Mouse (Mus musculus): ENCODE results near the gene Lrrc41. TPM values are rescaled to one million over a fixed set of nuclear protein-coding genes. Genes with fewer than 3 reads are reported as not detected.

Lrrc41 gene
- polyA plus RNA-seq, 1 experiment from 2014 or later, result 67.1 TPM

DNA sequence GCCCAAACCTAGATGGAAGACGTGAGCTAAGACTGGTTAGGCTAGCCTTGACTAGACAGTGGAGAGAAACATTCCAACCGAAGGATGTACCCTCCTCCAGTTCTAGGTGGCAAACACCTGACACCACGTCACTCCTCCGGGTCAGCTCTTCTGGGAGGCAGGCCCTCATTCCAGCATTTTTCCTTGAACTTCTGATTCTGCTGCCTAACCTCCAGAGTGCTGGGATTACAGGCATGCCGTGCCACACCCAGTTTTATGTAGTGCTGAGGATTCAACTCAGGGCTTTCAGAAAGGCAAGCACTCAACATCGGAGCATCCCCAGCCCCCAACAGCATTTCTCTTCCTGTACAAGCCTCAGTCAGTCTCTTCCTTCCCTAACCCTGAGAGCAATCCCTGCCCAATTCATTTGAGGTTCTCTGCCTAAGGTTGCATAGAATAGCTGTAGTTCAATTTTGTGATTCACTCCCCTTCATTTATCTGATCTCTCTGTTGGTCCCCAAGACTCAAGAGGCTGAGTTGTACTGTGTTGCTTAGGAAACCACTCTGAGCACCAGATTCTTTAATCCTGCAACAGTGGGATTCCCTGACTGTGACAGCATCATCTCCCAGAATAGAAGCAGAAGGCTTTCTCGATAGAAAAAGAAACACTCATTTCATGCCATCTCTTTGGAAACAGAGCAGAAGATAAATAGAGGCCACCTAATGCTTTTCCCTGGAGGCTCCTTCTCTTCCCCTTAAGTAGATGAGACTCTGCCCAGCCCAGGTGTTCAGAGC is 65.9 kb downstream of the Lrrc41 start:
- Histone ChIP-seq H3K4me2 (ENCODE audit: low read depth, low read length) (no peak overlapping the region), H3K9me3 (replicated peaks; ENCODE audit: control insufficient read depth, low read length) (no peaks in the 10 kb centered on the region), H3K9ac (ENCODE audit: low read length) (no peak overlapping the region), H3K4me1 (ENCODE audit: control insufficient read depth, insufficient read depth, low read length) (peaks cover 6% of the 10 kb centered on the region), H3K27ac (ENCODE audit: low read length) (no peak overlapping the region), H3K27me3 (ENCODE audit: control insufficient read depth, insufficient read depth, low read length) (no peaks in the 10 kb centered on the region), H3K36me3 (ENCODE audit: control insufficient read depth, insufficient read depth, low read length) (no peaks in the 10 kb centered on the region), H3K4me3 (replicated peaks; ENCODE audit: low read length) (no peak overlapping the region)
- no peak for ATAC-seq (ENCODE audit: insufficient read depth, low FRiP score)
- WGBS, result 78% methylated on average over 7 of the region's 7 CpGs

DNA sequence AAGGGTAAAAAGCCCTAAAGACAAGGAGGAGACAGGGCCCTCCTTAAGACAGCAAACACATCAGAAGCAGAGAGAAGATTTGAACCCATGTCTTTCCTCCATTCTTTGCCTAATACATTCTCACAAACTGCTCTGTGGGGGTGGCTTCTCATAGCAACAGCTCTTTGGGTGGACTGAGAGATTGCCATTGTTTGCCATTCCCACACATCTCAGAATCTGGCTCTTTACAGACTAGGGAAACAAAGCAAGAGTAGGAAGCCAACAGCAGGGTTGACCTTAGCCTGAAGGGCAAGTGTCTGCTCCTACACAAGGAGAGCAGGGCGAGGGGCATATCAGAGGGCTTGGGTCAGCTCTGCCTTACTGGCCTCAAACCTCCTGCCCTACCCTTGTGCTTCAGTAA is 66.7 kb downstream of the Lrrc41 start:
- no peak for ATAC-seq (ENCODE audit: insufficient read depth, low FRiP score)
- Histone ChIP-seq H3K9me3 (replicated peaks; ENCODE audit: control insufficient read depth, low read length) (no peaks in the 10 kb centered on the region), H3K4me3 (replicated peaks; ENCODE audit: low read length) (no peak overlapping the region), H3K4me2 (ENCODE audit: low read depth, low read length) (no peak overlapping the region), H3K9ac (ENCODE audit: low read length) (no peak overlapping the region), H3K27me3 (ENCODE audit: control insufficient read depth, insufficient read depth, low read length) (no peaks in the 10 kb centered on the region), H3K27ac (ENCODE audit: low read length) (no peak overlapping the region), H3K36me3 (ENCODE audit: control insufficient read depth, insufficient read depth, low read length) (no peaks in the 10 kb centered on the region), H3K4me1 (ENCODE audit: control insufficient read depth, insufficient read depth, low read length) (peaks cover 6% of the 10 kb centered on the region)
- WGBS, result 82% methylated on average over 1 of the region's 1 CpGs

DNA sequence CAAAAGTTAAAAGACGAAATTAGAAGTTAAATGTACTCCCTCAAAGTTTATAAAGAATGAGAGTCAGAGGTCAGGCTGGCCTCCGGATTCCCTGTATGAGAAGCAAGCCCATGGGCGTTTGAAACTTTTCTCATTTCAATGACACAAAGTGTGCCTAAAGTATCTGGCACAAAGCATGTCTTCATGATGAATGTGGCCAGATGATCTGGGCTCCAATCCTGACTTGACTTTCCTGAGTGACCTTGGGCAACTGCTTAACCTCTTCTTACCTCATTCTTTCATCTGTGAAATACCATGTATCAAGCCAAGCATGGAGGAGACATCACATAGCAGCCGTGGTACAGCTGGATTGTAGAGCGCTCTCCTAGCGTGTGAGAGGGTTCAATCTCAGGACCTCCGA is 67.2 kb downstream of the Lrrc41 start:
- 79% methylated on average over 7 of the region's 7 CpGs for WGBS
- no peak overlapping the region for H3K9ac ChIP-seq (ENCODE audit: low read length)
- H3K4me2 ChIP-seq (ENCODE audit: low read depth, low read length), result no peak overlapping the region
- no peak overlapping the region for H3K27ac ChIP-seq (ENCODE audit: low read length)
- no peaks in the 10 kb centered on the region for H3K36me3 ChIP-seq (ENCODE audit: control insufficient read depth, insufficient read depth, low read length)
- no peak for ATAC-seq (ENCODE audit: insufficient read depth, low FRiP score)
- H3K4me3 ChIP-seq (replicated peaks; ENCODE audit: low read length), result no peak overlapping the region
- H3K9me3 ChIP-seq (replicated peaks; ENCODE audit: control insufficient read depth, low read length), result no peaks in the 10 kb centered on the region
- H3K27me3 ChIP-seq (ENCODE audit: control insufficient read depth, insufficient read depth, low read length), result no peaks in the 10 kb centered on the region
- H3K4me1 ChIP-seq (ENCODE audit: control insufficient read depth, insufficient read depth, low read length), result peaks cover 6% of the 10 kb centered on the region

DNA sequence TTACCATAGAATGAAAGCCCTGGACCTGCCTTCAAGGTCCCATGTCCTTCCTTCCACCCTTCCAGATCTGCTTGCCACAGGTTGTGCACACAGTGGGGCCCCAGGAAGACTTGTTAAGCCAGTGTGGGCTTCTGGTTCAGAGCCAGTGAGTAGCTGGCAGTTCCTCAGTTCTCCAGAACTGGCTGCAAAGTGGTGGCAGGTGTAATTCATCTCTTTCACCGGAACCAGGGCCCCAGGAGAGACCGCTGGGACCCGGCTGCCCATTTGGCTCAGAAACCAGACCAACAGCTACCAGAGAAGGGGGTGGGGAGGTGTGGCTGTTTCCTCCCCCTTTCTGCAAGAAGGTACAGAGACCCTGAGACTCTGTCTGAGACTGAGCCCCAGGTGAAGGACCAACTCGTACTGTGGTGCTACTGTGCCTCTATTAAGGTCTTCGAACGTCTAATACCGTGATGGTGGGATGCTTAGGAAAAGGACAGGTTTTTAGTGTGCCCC is 68.3 kb downstream of the Lrrc41 start:
- Histone ChIP-seq H3K36me3 (ENCODE audit: control insufficient read depth, insufficient read depth, low read length) (no peaks in the 10 kb centered on the region), H3K4me2 (ENCODE audit: low read depth, low read length) (peak overlapping the region; percentile 90), H3K27ac (ENCODE audit: low read length) (no peak overlapping the region), H3K4me1 (ENCODE audit: control insufficient read depth, insufficient read depth, low read length) (peaks cover 6% of the 10 kb centered on the region), H3K9ac (ENCODE audit: low read length) (0 out of 2 replicates have a peak overlapping the region, but pooled peaks have one; percentile 88), H3K4me3 (replicated peaks; ENCODE audit: low read length) (peak overlapping the region; percentile 78), H3K27me3 (ENCODE audit: control insufficient read depth, insufficient read depth, low read length) (no peaks in the 10 kb centered on the region), H3K9me3 (replicated peaks; ENCODE audit: control insufficient read depth, low read length) (no peaks in the 10 kb centered on the region)
- WGBS, result 10% methylated on average over 7 of the region's 7 CpGs
- no peak for ATAC-seq (ENCODE audit: insufficient read depth, low FRiP score)

DNA sequence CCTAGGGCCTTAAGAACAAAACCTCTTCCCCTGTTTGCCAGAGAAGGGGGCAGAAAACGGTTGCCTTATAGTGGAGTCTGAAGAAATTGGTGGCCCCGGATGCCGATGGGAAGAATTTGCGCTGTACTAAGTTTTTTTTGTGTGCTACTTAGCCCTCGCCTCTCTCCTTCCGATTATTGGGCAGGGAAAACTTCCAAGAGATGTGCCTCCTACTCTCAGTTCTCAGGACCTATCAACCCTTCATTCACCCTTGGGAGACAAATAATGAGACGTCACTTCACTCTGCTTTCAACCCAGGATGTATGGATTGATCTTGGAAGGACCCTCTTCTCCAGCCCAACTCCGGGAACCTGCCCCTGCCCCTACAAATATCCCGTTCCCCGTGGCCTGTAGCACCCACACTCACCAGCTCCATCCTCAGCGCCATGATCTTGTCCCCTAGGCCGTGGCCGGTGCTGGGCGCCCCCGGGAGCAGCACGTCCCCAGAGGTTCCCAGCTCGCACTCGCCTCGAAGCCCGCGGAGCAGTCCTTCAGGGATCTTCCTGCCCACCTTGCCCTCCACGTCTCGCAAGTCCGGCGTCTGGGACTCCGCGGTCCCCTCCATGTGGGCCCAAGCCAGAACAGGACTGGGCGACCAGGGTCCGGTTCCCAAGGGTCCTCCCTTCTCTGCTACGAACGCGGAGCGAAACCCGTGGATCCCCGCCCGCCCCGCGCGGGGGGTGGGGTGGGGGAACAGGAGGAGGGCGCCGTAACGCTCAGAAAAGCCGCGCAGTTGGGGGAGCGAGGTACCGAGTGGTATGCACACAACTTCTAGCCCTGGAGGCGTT is 69.0 kb downstream of the Lrrc41 start:
- ATAC-seq (ENCODE audit: insufficient read depth, low FRiP score), result peak; percentile 57; the same call in 1 of the 2 replicates
- Histone ChIP-seq H3K9me3 (replicated peaks; ENCODE audit: control insufficient read depth, low read length) (no peaks in the 10 kb centered on the region), H3K27ac (ENCODE audit: low read length) (no peak overlapping the region), H3K9ac (ENCODE audit: low read length) (peak overlapping the region; percentile 88), H3K4me1 (ENCODE audit: control insufficient read depth, insufficient read depth, low read length) (peaks cover 6% of the 10 kb centered on the region), H3K4me2 (ENCODE audit: low read depth, low read length) (peak overlapping the region; percentile 90), H3K27me3 (ENCODE audit: control insufficient read depth, insufficient read depth, low read length) (no peaks in the 10 kb centered on the region), H3K36me3 (ENCODE audit: control insufficient read depth, insufficient read depth, low read length) (no peaks in the 10 kb centered on the region), H3K4me3 (replicated peaks; ENCODE audit: low read length) (peak overlapping the region; percentile 78)
- under 1% methylated on average over 41 of the region's 47 CpGs for WGBS

Other genes starting within 250 kb of the Lrrc41 start
- 11.8 and 12.9 TPM in 2 replicates for gene Mob3c, start 247.2 kb upstream of the Lrrc41 start, polyA plus RNA-seq (2015; fragmentation: Nextera tagmentation; extraction: Ambion mirVana)
- 42.4 and 42.5 TPM in 2 replicates for gene Mknk1, start 236.1 kb upstream of the Lrrc41 start, polyA plus RNA-seq (2015; fragmentation: Nextera tagmentation; extraction: Ambion mirVana)
- not detected in 2 replicates for gene Kncn, start 190.9 kb upstream of the Lrrc41 start, polyA plus RNA-seq (2015; fragmentation: Nextera tagmentation; extraction: Ambion mirVana)
- gene 6430628N08Rik, start 184.6 kb upstream of the Lrrc41 start, polyA plus RNA-seq (2015; fragmentation: Nextera tagmentation; extraction: Ambion mirVana), result not detected in 2 replicates
- not detected in 2 replicates for gene Dmbx1, start 135.3 kb upstream of the Lrrc41 start, polyA plus RNA-seq (2015; fragmentation: Nextera tagmentation; extraction: Ambion mirVana)
- 14.0 and 15.9 TPM in 2 replicates for gene Faah, start 57.3 kb upstream of the Lrrc41 start, polyA plus RNA-seq (2015; fragmentation: Nextera tagmentation; extraction: Ambion mirVana)
- gene Nsun4, start 21.4 kb upstream of the Lrrc41 start, polyA plus RNA-seq (2015; fragmentation: Nextera tagmentation; extraction: Ambion mirVana), result 18.5 and 18.8 TPM in 2 replicates
- 512 and 553 TPM in 2 replicates for gene Uqcrh, start 198 bp upstream of the Lrrc41 start, polyA plus RNA-seq (2015; fragmentation: Nextera tagmentation; extraction: Ambion mirVana)
- gene Rad54l, start 48.4 kb downstream of the Lrrc41 start, polyA plus RNA-seq (2015; fragmentation: Nextera tagmentation; extraction: Ambion mirVana), result 20.9 and 24.1 TPM in 2 replicates
- gene Pomgnt1, start 48.6 kb downstream of the Lrrc41 start, polyA plus RNA-seq (2015; fragmentation: Nextera tagmentation; extraction: Ambion mirVana), result 49.4 and 50.0 TPM in 2 replicates
- gene Lurap1, start 76.1 kb downstream of the Lrrc41 start, polyA plus RNA-seq (2015; fragmentation: Nextera tagmentation; extraction: Ambion mirVana), result 2.6 and 3.0 TPM in 2 replicates
- 76.4 and 99.5 TPM in 2 replicates for gene Tspan1, start 92.3 kb downstream of the Lrrc41 start, polyA plus RNA-seq (2015; fragmentation: Nextera tagmentation; extraction: Ambion mirVana)
- gene 1700042G07Rik, start 98.1 kb downstream of the Lrrc41 start, polyA plus RNA-seq (2015; fragmentation: Nextera tagmentation; extraction: Ambion mirVana), result not detected in 2 replicates
- gene Gm49337, start 98.1 kb downstream of the Lrrc41 start, polyA plus RNA-seq (2015; fragmentation: Nextera tagmentation; extraction: Ambion mirVana), result not detected in 2 replicates
- 12.3 and 12.6 TPM in 2 replicates for gene Pik3r3, start 146.3 kb downstream of the Lrrc41 start, polyA plus RNA-seq (2015; fragmentation: Nextera tagmentation; extraction: Ambion mirVana)